Mouse (Mus musculus) lung, postnatal 36 days (tissue): Measurements from ENCODE around the gene B3gnt9.
A peak's percentile ranks its signal among the peaks of the same experiment; 100 is the strongest.

Experiments
- DNase-seq: peaks from one replicate; pipeline ENCODE4 v3.0.0; 2022; ENCODE audit warnings: mixed read lengths

Gene B3gnt9

DNA sequence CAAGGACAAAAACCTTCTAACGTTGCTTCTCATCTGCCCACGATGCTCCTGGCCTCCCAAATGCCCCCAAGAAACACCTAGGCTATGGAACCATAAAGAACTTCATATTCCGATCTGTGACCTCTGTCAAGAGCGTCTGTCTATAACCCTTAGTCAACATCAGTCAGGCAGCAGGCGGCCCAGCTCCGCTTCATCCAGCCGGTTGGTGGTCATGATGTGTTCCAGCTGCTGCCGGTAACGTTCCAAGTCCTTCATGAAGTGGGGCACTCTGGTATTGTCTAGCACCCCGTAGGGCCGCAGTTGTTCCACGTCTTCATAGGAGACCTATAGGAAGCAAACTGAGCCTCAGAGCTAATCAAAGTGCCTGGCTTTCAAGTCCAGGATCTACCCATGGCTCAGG lies 26.9 kb upstream of the B3gnt9 start:
- peak; percentile 66 for DNase-seq

GRCm38 (mm10) chr8:105280567-105280966 lies 25.6 kb upstream of the B3gnt9 start:
- no peak for DNase-seq

- peak; percentile 90 for DNase-seq
Observed at GRCm38 (mm10) chr8:105278911-105279334, 24.0 kb upstream of the B3gnt9 start.

GRCm38 (mm10) chr8:105276292-105277120 lies 21.6 kb upstream of the B3gnt9 start:
- DNase-seq = peak; percentile 78

- no peak for DNase-seq
Observed at GRCm38 (mm10) chr8:105275840-105276239, 20.9 kb upstream of the B3gnt9 start, which contains the start of gene Nol3. Gene Nol3, plus strand, starts transcription at chr8:105276140.

DNA sequence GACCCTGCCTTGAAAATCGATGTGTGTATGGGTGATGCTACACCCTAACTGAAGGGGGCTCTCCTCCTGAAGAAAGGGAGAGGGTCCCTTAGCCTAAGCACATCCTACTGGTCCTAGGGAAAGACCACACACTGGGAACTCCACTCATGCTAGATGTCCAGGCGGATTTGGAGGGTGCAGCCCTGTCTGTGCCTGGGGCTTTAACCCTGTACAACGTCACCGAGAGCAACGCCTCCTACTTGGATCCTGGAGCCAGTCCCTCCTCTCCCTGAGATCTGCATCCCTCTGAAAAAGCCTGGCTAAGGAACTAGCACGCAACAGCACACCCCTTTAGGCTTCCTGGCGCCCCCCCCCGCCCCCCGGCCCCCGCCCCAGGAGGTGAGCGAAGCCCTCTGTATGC lies 20.4 kb upstream of the B3gnt9 start:
- no peak for DNase-seq

DNA sequence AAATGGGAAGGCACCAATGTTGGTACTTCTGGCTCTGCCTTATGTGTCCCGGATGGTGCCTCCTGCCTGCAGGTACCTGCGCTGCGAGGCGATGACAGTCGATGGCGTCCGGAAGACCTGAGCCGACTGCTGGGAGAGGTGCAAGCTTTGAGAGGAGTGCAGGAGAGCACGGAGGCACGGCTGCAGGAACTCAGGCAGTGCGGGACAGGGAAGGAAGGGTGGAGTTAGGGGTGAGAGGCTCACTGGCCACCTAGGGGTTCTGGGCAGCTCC lies 15.9 kb upstream of the B3gnt9 start:
- DNase-seq = no peak

GRCm38 (mm10) chr8:105270101-105270915 lies 15.4 kb upstream of the B3gnt9 start:
- DNase-seq = no peak

DNA sequence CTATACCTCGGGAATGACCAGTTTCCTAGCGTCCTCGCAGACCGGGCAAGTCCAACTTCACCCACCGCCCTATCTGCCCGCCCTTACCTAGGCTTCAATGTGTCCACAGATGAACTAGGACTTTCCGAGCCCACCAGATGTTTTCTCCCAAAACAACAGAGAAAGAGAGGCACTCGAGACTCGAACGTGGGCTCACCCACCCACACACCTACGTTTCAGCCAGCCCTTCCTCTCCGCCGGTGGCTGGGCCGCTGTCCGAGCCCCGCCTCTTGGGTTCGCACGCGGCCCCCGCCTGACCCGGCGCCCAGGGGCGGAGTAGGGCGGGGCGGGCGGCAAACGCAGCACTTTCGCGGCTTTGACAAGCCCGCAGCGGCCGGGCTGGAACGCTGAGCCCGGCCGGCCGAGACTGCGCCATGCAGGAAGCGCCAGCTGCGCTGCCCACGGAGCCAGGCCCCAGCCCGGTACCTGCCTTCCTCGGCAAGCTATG lies 14.6 kb upstream of the B3gnt9 start, which contains the start of gene Hsf4:
Gene Hsf4 (plus strand): TSS at position 341 of the 487 bp plus-strand sequence.
- DNase-seq = peak; percentile 84

DNA sequence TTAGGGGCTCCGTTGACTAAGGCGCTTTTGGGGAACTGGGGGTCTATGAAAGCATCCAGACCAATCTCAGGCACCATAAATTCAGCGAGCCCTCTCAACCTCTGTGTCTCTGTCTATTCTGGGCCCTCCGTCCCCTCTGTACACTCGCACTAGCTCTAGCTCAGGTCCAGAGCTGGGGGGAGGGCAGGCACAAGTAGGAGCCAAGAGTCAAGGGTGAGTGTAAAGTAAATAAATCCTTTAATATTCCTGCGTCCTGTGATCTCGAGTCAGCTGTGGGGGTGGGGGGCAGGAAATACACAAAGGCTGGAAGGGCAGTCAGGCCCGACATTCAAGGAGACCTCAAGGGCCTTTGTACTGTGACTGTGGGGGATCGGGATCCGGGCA lies 14.1 kb upstream of the B3gnt9 start:
- peak; percentile 86 for DNase-seq

DNA sequence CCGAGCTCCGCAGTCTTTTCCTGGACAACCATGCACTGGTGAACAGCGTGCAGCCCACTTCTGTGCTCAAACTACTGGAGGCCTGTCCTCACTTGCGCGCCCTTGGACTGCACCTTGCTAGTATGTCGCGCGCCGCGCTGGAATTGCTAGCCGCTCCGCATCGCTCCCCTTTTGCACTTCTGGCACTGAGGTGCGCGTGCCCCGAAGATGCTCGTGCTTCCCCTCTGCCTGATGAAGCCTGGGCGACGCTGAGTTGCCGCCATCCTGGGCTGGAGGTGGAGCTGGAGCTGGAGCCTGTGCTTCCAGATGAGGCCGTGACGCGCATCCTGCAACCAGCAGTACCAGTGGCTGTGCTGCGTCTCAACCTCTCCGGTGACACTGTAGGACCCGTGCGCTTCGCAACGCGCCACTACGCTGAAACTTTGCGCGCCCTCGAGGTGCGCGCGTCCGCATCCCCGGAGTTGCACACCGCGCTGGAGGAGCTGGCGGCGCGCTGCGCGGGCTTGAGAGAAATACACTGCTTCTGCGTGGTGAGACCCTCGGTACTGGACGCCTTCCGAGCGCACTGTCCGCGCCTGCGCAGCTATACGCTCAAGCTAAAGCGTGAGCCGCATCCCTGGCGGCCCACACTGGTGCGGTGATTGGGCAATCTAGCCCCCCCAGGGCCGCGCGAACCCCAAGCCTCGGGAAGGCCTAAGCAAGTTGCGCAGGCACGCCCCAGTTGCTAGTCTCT lies 13.6 kb upstream of the B3gnt9 start:
- DNase-seq = peak; percentile 34

GRCm38 (mm10) chr8:105266775-105267174 lies 11.8 kb upstream of the B3gnt9 start:
- no peak for DNase-seq

- peak; percentile 76 for DNase-seq
Observed at GRCm38 (mm10) chr8:105265128-105265527, 10.2 kb upstream of the B3gnt9 start.

DNA sequence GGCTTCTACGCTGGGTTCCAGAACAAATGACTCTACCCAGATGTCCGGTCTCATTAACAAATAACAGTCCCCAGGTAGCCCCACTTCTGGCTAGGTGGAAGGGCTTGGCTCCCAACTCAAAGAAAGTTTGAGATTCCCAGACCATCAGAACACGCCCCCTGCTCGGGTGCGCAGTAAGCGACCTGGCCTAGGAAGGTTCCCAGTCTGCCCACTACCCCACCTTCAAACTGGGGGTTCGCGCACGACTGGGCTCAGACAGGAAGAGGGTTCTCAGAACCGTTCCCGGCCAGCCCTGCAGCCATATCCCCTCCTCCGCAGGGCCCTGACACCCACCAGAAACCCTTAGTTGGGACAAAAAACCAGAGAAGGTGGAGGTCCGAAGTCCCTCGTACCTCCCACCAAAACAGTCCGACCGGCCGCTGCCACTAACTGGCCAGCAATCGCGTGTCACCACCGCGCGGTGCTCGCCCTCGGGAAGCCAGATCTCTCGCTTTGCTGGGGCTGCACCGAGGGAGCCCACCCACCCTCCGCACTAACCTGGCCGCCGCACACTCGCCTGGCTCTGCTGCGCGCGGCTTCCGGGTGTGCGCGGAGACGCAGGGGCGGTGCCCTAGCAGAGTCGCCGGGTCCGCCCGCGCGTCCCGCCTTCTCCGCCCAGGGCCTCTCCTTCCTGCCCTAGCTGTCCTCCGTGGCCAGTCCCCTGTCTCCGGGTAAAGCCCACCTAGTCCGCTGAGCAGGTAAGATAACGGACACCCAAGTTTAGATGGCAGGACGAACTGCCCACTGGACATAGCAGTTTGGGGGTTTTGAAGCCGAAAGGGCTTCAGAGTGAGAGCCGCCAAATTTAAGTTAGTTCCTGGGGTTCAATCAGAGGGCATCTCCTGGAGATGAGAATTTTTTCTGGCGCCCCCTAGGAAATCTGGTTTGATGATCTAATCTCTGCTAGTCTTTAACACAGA lies 9.3 kb upstream of the B3gnt9 start, which contains the start of the genes Tradd and Fbxl8:
Gene Tradd (minus strand): TSS at position 586 of the 959 bp plus-strand sequence.
Gene Fbxl8 (plus strand): TSS at position 625 of the 959 bp plus-strand sequence.
- peak; percentile 87 for DNase-seq

GRCm38 (mm10) chr8:105263244-105263912 lies 8.4 kb upstream of the B3gnt9 start:
- DNase-seq = no peak

DNA sequence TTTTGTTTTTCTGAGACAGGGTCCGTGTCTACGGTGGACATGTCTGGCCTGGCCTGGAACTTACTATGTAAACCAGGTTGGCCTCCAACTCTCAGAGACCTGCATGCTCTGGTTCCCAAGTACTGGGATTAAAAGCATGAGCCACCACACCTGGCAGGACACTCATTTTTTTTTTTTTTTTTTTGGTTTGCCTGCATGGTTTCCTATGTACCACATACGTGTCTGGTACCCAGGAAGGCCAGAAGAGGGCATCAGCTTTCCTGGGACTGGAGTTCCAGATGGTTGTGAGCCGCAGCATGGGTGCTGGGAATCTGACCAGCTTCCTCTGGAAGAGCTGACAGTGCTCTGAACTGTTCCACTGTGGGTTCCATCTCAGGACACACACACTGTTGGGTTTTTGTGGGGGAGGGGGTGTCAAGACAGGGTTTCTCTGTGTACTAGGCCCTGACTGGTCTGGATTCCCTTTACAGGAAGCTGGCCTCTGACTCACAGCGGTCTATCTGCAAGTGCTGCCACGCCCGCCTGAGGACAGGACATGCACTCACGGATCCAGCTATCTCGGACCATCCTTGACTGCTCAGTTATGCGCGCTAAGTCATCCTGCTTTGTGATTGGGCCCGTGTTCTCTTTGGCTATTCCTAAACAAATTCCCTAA lies 6.5 kb upstream of the B3gnt9 start:
- no peak for DNase-seq

- DNase-seq = peak; percentile 64
Observed at GRCm38 (mm10) chr8:105260371-105261099, 5.6 kb upstream of the B3gnt9 start.

DNA sequence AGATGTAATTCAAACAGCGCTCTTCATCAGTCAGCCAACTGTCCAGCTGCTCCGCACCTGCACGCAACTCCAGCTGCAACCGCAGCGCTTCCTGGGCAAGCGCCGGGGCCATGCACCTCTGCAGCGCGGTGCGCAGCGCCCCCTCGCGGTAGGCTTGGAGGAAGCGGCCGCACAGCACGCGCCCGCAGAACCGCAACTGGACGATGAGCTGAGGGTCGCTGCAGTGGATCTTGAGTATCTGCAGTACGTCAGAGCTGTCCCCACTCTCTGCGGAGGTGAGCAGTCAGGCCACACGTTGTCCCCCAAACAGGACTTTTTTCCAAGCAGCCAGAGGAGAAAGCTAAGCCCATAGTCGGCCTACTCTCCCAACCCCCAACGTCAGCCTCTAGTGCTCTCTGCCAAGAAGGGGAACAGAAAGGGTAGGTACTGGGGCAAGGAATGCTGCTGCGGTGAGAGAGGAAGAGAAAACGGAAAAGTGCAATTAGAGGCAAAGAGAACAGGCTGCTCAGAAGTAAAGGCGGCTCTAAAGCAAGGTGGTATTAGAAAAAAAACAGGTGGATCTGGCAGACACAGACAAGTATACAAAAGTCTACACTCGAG lies 4.9 kb upstream of the B3gnt9 start:
- peak; percentile 77 for DNase-seq
